12 mouse cellular contexts compared by ENCODE assay signal in the genomic region with DNA sequence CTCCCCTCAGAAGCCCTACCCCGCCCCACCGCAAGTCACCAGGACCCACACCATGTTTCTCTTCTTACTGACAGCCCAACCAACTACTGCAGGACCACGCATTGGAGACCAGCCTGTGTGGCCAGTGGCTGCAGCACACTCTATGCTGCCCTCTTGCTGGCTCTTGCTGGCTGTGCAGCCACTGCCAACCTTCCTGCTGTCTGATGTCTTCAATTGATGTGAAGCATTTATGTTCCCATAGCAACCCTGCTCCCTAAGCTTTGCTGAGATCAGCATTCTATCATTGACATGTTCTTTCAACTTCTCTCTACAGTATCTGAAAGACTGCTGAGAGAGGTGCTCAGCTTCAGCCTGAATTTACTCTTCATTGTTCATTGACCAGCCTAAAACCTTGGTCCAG. TPM values are rescaled to one million over a fixed set of nuclear protein-coding genes. Genes with fewer than 3 reads are reported as not detected.
DNase-seq lines count a peak whose midpoint lies in the region; ATAC-seq and TF ChIP-seq lines count a peak whose summit lies in the region.
"Had no signal": no experiment of that assay in that cellular context is flagged by ENCODE, and none has a peak within 500 bp of the region (broad histone marks: within the 10 kb centered on the region; RNA-seq: fewer than 3 reads in every experiment).

No protein-coding gene starts in this region.

- intact Hi-C loops in heart, postnatal 10 days (cut with DNase I): no loop called here

- no peak overlapping the region for H3K4me3 ChIP-seq in kidney, adult 2 months (ENCODE audit: insufficient read depth, low read depth, low read length)
- H3K4me3 ChIP-seq in kidney, embryonic 16.5 days (ENCODE audit: low read length): no peak overlapping the region
- no peak overlapping the region for H3K4me3 ChIP-seq in embryonic facial prominence, embryonic 10.5 days

- H3K27me3 ChIP-seq in kidney, adult 2 months (replicated peaks; ENCODE audit: control insufficient read depth, insufficient read depth, low read length): 0 out of 2 replicates have a peak, but pooled peaks cover 1% of the 10 kb centered on the region
- H3K27me3 ChIP-seq in kidney, embryonic 16.5 days (ENCODE audit: insufficient read depth, low read length): no peaks in the 10 kb centered on the region
- H3K27me3 ChIP-seq in embryonic facial prominence, embryonic 10.5 days (replicated peaks; ENCODE audit: low read depth, poor library complexity, severe bottlenecking): no peaks in the 10 kb centered on the region

- H3K9ac ChIP-seq in kidney, embryonic 16.5 days (replicated peaks; ENCODE audit: low read length): no peak overlapping the region

- ATAC-seq in kidney, embryonic 16.5 days (ENCODE audit: low FRiP score, low TSS enrichment): no peak

- no peak for DNase-seq in kidney, adult 2 months
- peak; percentile 7 for DNase-seq in right cerebral cortex, postnatal 4 days
- DNase-seq in right cerebral cortex, adult 2 months (ENCODE audit: low spot score in 2 of 2): no peak
- peak; percentile 21 for DNase-seq in embryonic facial prominence, embryonic 10.5 days (ENCODE audit: low spot score)
- DNase-seq in heart, postnatal 10 days: no peak
- DNase-seq in yolk sac, embryonic 10.5 days (ENCODE audit: low spot score): no peak
- DNase-seq: cerebellum, adult 2 months had no signal

- no peak for TF ChIP-seq POLR2A in kidney, adult 2 months (IDR thresholded peaks at IDR 0.05; ENCODE audit: low read depth, low read length)

- H3K9me3 ChIP-seq in kidney, embryonic 16.5 days (ENCODE audit: low read length): no peaks in the 10 kb centered on the region
- no peaks in the 10 kb centered on the region for H3K9me3 ChIP-seq in embryonic facial prominence, embryonic 10.5 days

- H3K4me2 ChIP-seq in kidney, embryonic 16.5 days (replicated peaks; ENCODE audit: low read depth, low read length): no peak overlapping the region

- TF ChIP-seq CTCF in kidney, adult 2 months (conservative IDR thresholded peaks at IDR 0.05; ENCODE audit: insufficient read depth, insufficient read length, low read depth, low read length): peak; percentile 45

- 58% methylated on average over 3 of the region's 3 CpGs for WGBS in kidney, adult 2 months
- 51% methylated on average over 3 of the region's 3 CpGs for WGBS in kidney, embryonic 16.5 days
- WGBS in embryonic facial prominence, embryonic 10.5 days: 62% methylated on average over 3 of the region's 3 CpGs

- H3K36me3 ChIP-seq in kidney, adult 2 months (ENCODE audit: control insufficient read depth, insufficient read depth, low read length): no peaks in the 10 kb centered on the region
- no peaks in the 10 kb centered on the region for H3K36me3 ChIP-seq in kidney, embryonic 16.5 days (ENCODE audit: insufficient read depth, low read length)
- H3K36me3 ChIP-seq in embryonic facial prominence, embryonic 10.5 days (replicated peaks): no peaks in the 10 kb centered on the region

- H3K4me1 ChIP-seq in kidney, adult 2 months (ENCODE audit: control insufficient read depth, insufficient read depth, low read length): no peaks in the 10 kb centered on the region
- H3K4me1 ChIP-seq in kidney, embryonic 16.5 days (ENCODE audit: insufficient read depth, low read length): no peaks in the 10 kb centered on the region
- no peaks in the 10 kb centered on the region for H3K4me1 ChIP-seq in embryonic facial prominence, embryonic 10.5 days

- no peak overlapping the region for H3K27ac ChIP-seq in kidney, adult 2 months (ENCODE audit: insufficient read depth, low read depth, low read length)
- H3K27ac ChIP-seq in kidney, embryonic 16.5 days (ENCODE audit: low read length): no peak overlapping the region
- no peak overlapping the region for H3K27ac ChIP-seq in embryonic facial prominence, embryonic 10.5 days (replicated peaks)

RNA-seq across cellular contexts. Expression of gene Krtap4-16, which starts 2.7 kb away (rescaled TPM):
- polyA plus RNA-seq in kidney, adult 2 months (2012; rRNA removed): not detected in 2 replicates
- not detected in 2 replicates for polyA plus RNA-seq in kidney, embryonic 16.5 days (2015; fragmentation: Nextera tagmentation; extraction: Ambion mirVana)
- not detected in 2 replicates for polyA plus RNA-seq in embryonic facial prominence, embryonic 10.5 days (2016; fragmentation: Nextera tagmentation; extraction: Ambion mirVana)
- total RNA-seq in heart, postnatal 10 days (2021): not detected
- total RNA-seq: layer of hippocampus, adult 8-10 months had no signal
- polyA plus RNA-seq: cerebellum, adult 2 months; forebrain, embryonic 11.5 days; heart, embryonic 14.5 days; thymus, postnatal 0 days had no signal

RNA-seq across cellular contexts. Expression of gene Gm11568, which starts 3.6 kb away (rescaled TPM):
- polyA plus RNA-seq in kidney, adult 2 months (2012; rRNA removed): not detected in 2 replicates
- not detected in 2 replicates for polyA plus RNA-seq in kidney, embryonic 16.5 days (2015; fragmentation: Nextera tagmentation; extraction: Ambion mirVana)
- polyA plus RNA-seq in embryonic facial prominence, embryonic 10.5 days (2016; fragmentation: Nextera tagmentation; extraction: Ambion mirVana): not detected in 2 replicates
- total RNA-seq in heart, postnatal 10 days (2021): not detected
- total RNA-seq: layer of hippocampus, adult 8-10 months had no signal
- polyA plus RNA-seq: cerebellum, adult 2 months; forebrain, embryonic 11.5 days; heart, embryonic 14.5 days; thymus, postnatal 0 days had no signal

RNA-seq across cellular contexts. Expression of gene Gm11559, which starts 10.2 kb away (rescaled TPM):
- polyA plus RNA-seq in kidney, adult 2 months (2012; rRNA removed): not detected in 2 replicates
- polyA plus RNA-seq in kidney, embryonic 16.5 days (2015; fragmentation: Nextera tagmentation; extraction: Ambion mirVana): not detected in 2 replicates
- not detected in 2 replicates for polyA plus RNA-seq in embryonic facial prominence, embryonic 10.5 days (2016; fragmentation: Nextera tagmentation; extraction: Ambion mirVana)
- not detected for total RNA-seq in heart, postnatal 10 days (2021)
- total RNA-seq: layer of hippocampus, adult 8-10 months had no signal
- polyA plus RNA-seq: cerebellum, adult 2 months; forebrain, embryonic 11.5 days; heart, embryonic 14.5 days; thymus, postnatal 0 days had no signal

RNA-seq across cellular contexts. Expression of gene 2300003K06Rik, which starts 16.3 kb away (rescaled TPM):
- not detected in 2 replicates for polyA plus RNA-seq in kidney, adult 2 months (2012; rRNA removed)
- not detected in 2 replicates for polyA plus RNA-seq in kidney, embryonic 16.5 days (2015; fragmentation: Nextera tagmentation; extraction: Ambion mirVana)
- polyA plus RNA-seq in embryonic facial prominence, embryonic 10.5 days (2016; fragmentation: Nextera tagmentation; extraction: Ambion mirVana): not detected in 2 replicates
- total RNA-seq in heart, postnatal 10 days (2021): not detected
- total RNA-seq: layer of hippocampus, adult 8-10 months had no signal
- polyA plus RNA-seq: cerebellum, adult 2 months; forebrain, embryonic 11.5 days; heart, embryonic 14.5 days; thymus, postnatal 0 days had no signal

RNA-seq across cellular contexts. Expression of gene Krtap9-1, which starts 19.1 kb away (rescaled TPM):
- polyA plus RNA-seq in kidney, adult 2 months (2012; rRNA removed): not detected in 2 replicates
- polyA plus RNA-seq in kidney, embryonic 16.5 days (2015; fragmentation: Nextera tagmentation; extraction: Ambion mirVana): not detected in 2 replicates
- polyA plus RNA-seq in embryonic facial prominence, embryonic 10.5 days (2016; fragmentation: Nextera tagmentation; extraction: Ambion mirVana): not detected in 2 replicates
- not detected for total RNA-seq in heart, postnatal 10 days (2021)
- total RNA-seq: layer of hippocampus, adult 8-10 months had no signal
- polyA plus RNA-seq: cerebellum, adult 2 months; forebrain, embryonic 11.5 days; heart, embryonic 14.5 days; thymus, postnatal 0 days had no signal

Comparison
In these comparisons a context has a peak if more than half of its experiments do, and no peak if none do; other contexts are left out.
1. DNase-seq: peak in right cerebral cortex, postnatal 4 days (single experiment) and embryonic facial prominence, embryonic 10.5 days (single experiment); none in kidney, adult 2 months (single experiment), right cerebral cortex, adult 2 months (0 of 2), heart, postnatal 10 days (0 of 2) and yolk sac, embryonic 10.5 days (single experiment).